Mouse (Mus musculus) lung, embryonic 14.5 days (tissue): Measurements from ENCODE around the gene Nbeal1. TPM values are rescaled to one million over a fixed set of nuclear protein-coding genes. Genes with fewer than 3 reads are reported as not detected.

Source experiments
- ATAC-seq: fragments of 200-750 bp; cut with Nextera tagmentation; 2 replicates; pipeline ENCODE4 v1.8.0; 2017; ENCODE audit warnings: mild to moderate bottlenecking, moderate TSS enrichment, moderate library complexity; ENCODE audit not compliant: insufficient read depth
- DNase-seq: peaks from one replicate; pipeline ENCODE4 v3.0.0-alpha.2; 2015
- H3K27ac ChIP-seq: fragments of 300-500 bp; sonication (generic); 2 replicates; pipeline ENCODE4 v1.5.1; 2014; ENCODE audit warnings: low read depth, mild to moderate bottlenecking, moderate library complexity
- H3K27me3 ChIP-seq: fragments of 300-500 bp; sonication (generic); 2 replicates; pipeline ENCODE4 v1.6.1; 2014; ENCODE audit warnings: low read length, control low read depth; ENCODE audit not compliant: insufficient read depth
- H3K36me3 ChIP-seq: fragments of 300-500 bp; sonication (generic); 2 replicates; pipeline ENCODE4 v1.6.1; 2014; ENCODE audit warnings: control low read depth; ENCODE audit not compliant: insufficient read depth
- H3K4me1 ChIP-seq: fragments of 300-500 bp; sonication (generic); 2 replicates; pipeline ENCODE4 v1.6.1; 2014; ENCODE audit warnings: antibody characterized with exemption, control low read depth; ENCODE audit not compliant: insufficient read depth
- H3K4me2 ChIP-seq: fragments of 300-500 bp; sonication (generic); 2 replicates; pipeline ENCODE4 v1.6.1; 2014; ENCODE audit warnings: mild to moderate bottlenecking
- H3K4me3 ChIP-seq: fragments of 300-500 bp; sonication (generic); 2 replicates; pipeline ENCODE4 v1.5.1; 2014; ENCODE audit warnings: low read depth, low read length
- H3K9ac ChIP-seq: fragments of 300-500 bp; sonication (generic); 2 replicates; pipeline ENCODE4 v1.6.1; 2014
- H3K9me3 ChIP-seq: fragments of 300-500 bp; sonication (generic); 2 replicates; pipeline ENCODE4 v1.6.1; 2016; ENCODE audit warnings: low read depth, low read length, control low read depth
- CTCF ChIP-seq: IDR thresholded peaks from 2 replicates; pipeline ENCODE4 v1.5.1; 2016; ENCODE audit warnings: antibody characterized with exemption, low read depth
- WGBS: fragments of 180-500 bp; shearing (Covaris S2); extraction: QIAGEN DNeasy Blood & Tissue Kit; methylation state at CpG from one replicate; pipeline ENCODE4 v1.1.7; 2014; 5-methylcytosine and 5-hydroxymethylcytosine counted together
- polyA plus RNA-seq: library from polyadenylated mRNA; unstranded; fragments of >200 nt; fragmentation: Nextera tagmentation; extraction: Ambion mirVana; gene quantifications from 2 replicates; pipeline ENCODE4 v1.2.1, GENCODE M21; 2014

Nbeal1 gene
- polyA plus RNA-seq, 1 experiment from 2014 or later = 13.6 TPM

DNA sequence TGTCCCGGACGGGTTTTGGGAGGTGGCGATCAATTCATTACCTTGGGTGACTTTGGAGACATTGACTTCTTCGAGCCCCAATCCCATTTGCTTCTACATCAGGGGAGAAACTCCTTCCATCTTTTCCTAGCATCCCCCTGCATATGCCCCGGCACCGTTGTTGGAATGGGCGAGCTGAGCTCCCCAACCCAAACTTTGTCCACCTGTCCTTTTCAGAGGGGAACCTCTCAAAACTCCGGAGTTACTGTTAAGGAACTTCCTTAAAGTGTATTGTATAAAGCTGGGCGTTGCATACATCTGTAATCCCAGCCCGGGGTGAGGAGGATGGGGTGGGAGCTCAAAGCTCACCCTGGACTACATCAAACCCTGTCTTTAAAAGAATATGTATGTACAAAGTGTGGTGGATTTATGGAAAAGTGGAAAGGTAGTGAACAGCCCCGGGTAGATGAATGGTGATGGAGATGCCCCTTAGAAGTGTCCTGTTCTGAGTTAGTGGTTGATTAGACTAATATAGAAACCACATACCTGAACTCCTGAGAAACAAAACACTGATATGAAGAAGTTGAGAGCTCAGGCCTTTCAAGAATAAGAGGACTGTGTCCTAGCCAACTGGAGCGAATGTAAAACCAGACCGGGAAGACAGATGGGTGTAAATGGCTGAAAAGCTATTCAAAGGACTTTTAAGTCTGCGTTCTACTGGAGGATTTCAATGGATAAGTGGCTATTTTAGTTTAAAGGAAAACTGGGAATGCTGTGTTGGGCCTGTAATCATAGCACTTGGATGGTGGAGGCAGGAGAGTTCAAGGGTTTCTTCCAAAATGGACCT, 163.4 kb downstream of the Nbeal1 start:
- ATAC-seq (peak; percentile 23), DNase-seq (peak; percentile 17)
- H3K9me3 ChIP-seq = no peaks in the 10 kb centered on the region
- TF ChIP-seq CTCF = no peak
- H3K36me3 ChIP-seq = 0 out of 2 replicates have a peak, but pooled peaks cover 5% of the 10 kb centered on the region
- H3K4me1 ChIP-seq = peaks cover 5% of the 10 kb centered on the region; the same call in 1 of the 2 replicates
- H3K9ac ChIP-seq = peak overlapping the region; percentile 67
- 11% methylated on average over 14 of the region's 14 CpGs for WGBS
- H3K4me3 ChIP-seq = peak overlapping the region; percentile 60
- H3K27me3 ChIP-seq = no peaks in the 10 kb centered on the region
- H3K27ac ChIP-seq = peak overlapping the region; percentile 95
- H3K4me2 ChIP-seq = peak overlapping the region; percentile 78

DNA sequence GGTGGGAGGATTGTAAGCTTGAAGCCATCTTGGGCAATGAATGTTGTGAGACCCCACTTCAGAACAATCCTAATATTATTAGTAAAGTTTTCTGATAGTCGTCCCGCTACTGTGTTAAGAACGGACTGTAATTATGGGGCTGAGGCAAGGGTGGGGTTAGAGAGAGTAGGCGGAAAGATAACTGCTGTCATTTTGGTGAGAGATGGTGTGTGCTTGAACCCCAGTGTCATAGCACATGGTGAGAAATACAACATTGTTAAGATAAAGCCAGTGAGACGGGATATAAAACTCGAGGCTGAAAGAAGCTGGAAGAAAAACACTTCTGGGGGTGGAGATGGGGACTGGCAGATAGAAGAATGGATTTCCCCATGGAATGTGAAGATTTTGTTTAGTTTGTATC, 164.3 kb downstream of the Nbeal1 start:
- ATAC-seq (no peak), DNase-seq (peak; percentile 50)
- no peaks in the 10 kb centered on the region for H3K27me3 ChIP-seq
- TF ChIP-seq CTCF = no peak
- peak overlapping the region; percentile 95; the same call in 1 of the 2 replicates for H3K27ac ChIP-seq
- H3K9me3 ChIP-seq = peaks cover 3% of the 10 kb centered on the region; the same call in 1 of the 2 replicates
- peak overlapping the region; percentile 78 for H3K4me2 ChIP-seq
- H3K4me1 ChIP-seq = peaks cover 5% of the 10 kb centered on the region; the same call in 1 of the 2 replicates
- peak overlapping the region; percentile 67; the same call in 1 of the 2 replicates for H3K9ac ChIP-seq
- no peaks in the 10 kb centered on the region for H3K36me3 ChIP-seq
- 34% methylated on average over 6 of the region's 6 CpGs for WGBS
- no peak overlapping the region for H3K4me3 ChIP-seq

DNA sequence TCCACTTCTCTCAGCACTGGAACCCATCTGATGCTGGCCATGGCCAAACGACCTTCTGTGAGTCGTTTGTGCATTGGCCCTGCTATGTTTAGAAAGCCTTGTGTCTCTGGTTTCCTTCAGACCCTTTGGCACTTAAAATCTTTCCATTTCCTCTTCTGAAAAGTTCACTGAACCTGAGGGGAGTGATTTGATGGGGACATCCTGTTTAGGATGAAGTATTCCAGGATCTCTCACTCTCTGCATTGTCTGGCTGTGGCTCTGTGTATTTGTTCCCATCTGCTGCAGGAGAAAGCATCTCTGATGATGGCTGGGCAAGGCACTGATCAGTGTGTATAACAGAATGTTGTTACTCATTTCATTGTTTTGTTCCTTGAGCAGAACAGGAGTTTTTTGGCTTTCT, 165.3 kb downstream of the Nbeal1 start:
- no peak for ATAC-seq
- Histone ChIP-seq H3K4me3 (no peak overlapping the region), H3K9ac (no peak overlapping the region), H3K27me3 (no peaks in the 10 kb centered on the region), H3K4me2 (no peak overlapping the region), H3K4me1 (peaks cover 5% of the 10 kb centered on the region; the same call in 1 of the 2 replicates), H3K27ac (0 out of 2 replicates have a peak overlapping the region, but pooled peaks have one; percentile 37), H3K36me3 (no peaks in the 10 kb centered on the region), H3K9me3 (peaks cover 8% of the 10 kb centered on the region; the same call in 1 of the 2 replicates)
- TF ChIP-seq CTCF = no peak
- 31% methylated on average over 2 of the region's 2 CpGs for WGBS
- peak; percentile 43 for DNase-seq

DNA sequence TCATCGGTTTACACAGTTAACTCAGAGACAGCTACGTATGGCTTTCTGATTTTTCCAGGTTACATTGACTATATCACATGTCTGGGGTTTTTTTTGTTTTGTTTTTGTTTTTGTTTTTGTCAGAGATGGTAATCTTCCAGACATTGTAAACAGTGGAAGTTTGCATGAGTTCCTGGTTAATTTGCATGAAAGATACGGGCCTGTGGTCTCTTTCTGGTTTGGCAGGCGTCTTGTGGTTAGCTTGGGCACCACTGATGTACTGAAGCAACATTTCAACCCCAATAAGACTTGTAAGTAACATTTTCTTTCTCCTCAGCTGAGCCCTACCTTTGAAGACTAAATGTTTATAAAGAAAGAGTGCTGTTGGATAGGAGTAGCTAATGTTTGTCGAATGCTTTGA, 172.4 kb downstream of the Nbeal1 start:
- 76% methylated on average over 5 of the region's 5 CpGs for WGBS
- Histone ChIP-seq H3K27ac (no peak overlapping the region), H3K4me1 (no peaks in the 10 kb centered on the region), H3K4me3 (no peak overlapping the region), H3K27me3 (no peaks in the 10 kb centered on the region), H3K36me3 (peaks cover 21% of the 10 kb centered on the region), H3K9ac (no peak overlapping the region), H3K4me2 (no peak overlapping the region), H3K9me3 (peaks cover 8% of the 10 kb centered on the region; the same call in 1 of the 2 replicates)
- TF ChIP-seq CTCF = no peak
- ATAC-seq = no peak
- no peak for DNase-seq

DNA sequence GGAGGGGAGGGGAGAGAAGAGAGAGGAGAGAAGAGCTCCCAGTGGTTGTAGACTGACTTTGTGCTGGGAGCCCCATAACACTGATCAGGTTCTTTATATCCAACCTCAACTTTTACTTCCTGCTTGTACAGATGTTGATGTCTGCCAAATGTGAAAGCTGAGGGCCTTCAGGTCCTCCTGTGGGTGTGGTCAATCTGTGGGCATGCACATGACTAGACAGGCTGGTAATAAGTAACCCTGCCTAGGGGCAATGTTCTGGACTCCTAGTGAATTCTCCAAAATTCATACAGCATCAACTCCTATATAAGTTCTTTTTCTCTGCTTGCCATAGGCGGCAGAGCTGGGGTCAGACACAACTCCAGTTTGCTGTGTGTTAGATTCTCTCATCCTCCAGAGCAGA, 181.2 kb downstream of the Nbeal1 start:
- H3K36me3 ChIP-seq = peaks cover 26% of the 10 kb centered on the region
- no peaks in the 10 kb centered on the region for H3K4me1 ChIP-seq
- DNase-seq (no peak), ATAC-seq (no peak)
- H3K27me3 ChIP-seq = no peaks in the 10 kb centered on the region
- 91% methylated on average over 1 of the region's 1 CpGs for WGBS
- no peaks in the 10 kb centered on the region for H3K9me3 ChIP-seq
- no peak for TF ChIP-seq CTCF
- no peak overlapping the region for H3K4me2 ChIP-seq
- H3K4me3 ChIP-seq = no peak overlapping the region
- H3K27ac ChIP-seq = no peak overlapping the region
- H3K9ac ChIP-seq = no peak overlapping the region

DNA sequence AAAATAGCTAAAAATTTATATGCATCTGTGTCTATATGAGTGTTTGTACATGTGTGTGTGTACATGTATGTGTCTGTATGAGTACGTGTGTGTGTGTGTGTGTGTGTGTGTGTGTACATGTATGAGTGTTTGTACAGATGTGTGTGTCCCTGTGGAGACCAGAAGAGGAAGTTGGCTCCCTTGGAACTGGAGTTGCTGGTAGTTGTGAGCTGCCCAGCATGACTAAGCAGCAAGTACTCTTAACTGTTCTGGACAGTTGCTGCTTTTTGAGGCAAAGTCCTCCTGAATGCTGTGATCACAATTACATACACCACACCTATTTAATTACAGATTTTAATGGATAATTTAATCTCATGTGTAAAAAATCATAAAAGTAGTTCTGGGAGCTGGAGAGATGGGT, 196.2 kb downstream of the Nbeal1 start:
- H3K4me2 ChIP-seq = no peak overlapping the region
- H3K9ac ChIP-seq = no peak overlapping the region
- no peak for DNase-seq
- no peak overlapping the region for H3K27ac ChIP-seq
- ATAC-seq = no peak
- H3K27me3 ChIP-seq = no peaks in the 10 kb centered on the region
- no peaks in the 10 kb centered on the region for H3K9me3 ChIP-seq
- peaks cover 50% of the 10 kb centered on the region for H3K36me3 ChIP-seq
- no peak for TF ChIP-seq CTCF
- H3K4me1 ChIP-seq = no peaks in the 10 kb centered on the region
- H3K4me3 ChIP-seq = no peak overlapping the region
- WGBS = 88% methylated on average over 1 of the region's 1 CpGs

DNA sequence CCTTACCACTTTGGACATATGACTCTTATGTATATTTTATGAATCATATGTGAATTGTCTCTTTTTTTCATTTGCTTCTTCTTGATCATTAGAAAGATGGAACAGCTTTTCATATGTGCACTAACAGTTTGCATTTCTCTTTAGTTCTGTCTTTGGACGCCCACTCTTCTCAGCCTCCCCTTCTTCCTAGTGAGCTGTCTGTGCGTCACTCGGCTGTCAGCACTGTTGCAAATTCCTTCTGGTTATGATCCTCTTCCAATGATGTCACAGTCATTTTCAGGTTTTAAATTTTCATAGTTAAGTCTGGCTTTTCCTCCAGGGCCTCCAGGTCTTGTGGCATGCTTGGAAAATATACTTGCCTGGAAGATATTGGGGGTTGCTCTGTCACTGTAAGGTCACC, 201.5 kb downstream of the Nbeal1 start:
- Histone ChIP-seq H3K4me1 (no peaks in the 10 kb centered on the region), H3K4me2 (no peak overlapping the region), H3K27me3 (no peaks in the 10 kb centered on the region), H3K27ac (no peak overlapping the region), H3K4me3 (no peak overlapping the region), H3K9me3 (no peaks in the 10 kb centered on the region), H3K9ac (no peak overlapping the region), H3K36me3 (peaks cover 33% of the 10 kb centered on the region)
- DNase-seq (no peak), ATAC-seq (no peak)
- WGBS = 92% methylated on average over 3 of the region's 3 CpGs
- no peak for TF ChIP-seq CTCF

Other genes with a start within 250 kb of the Nbeal1 start
- gene Ica1l, start 137.4 kb upstream of the Nbeal1 start, polyA plus RNA-seq = 0.57 and 0.91 TPM in 2 replicates
- gene Carf, start 82.4 kb upstream of the Nbeal1 start, polyA plus RNA-seq = 5.7 and 5.9 TPM in 2 replicates
- 48.6 and 52.6 TPM in 2 replicates for gene Wdr12, start 82.0 kb upstream of the Nbeal1 start, polyA plus RNA-seq
- 22.3 and 22.6 TPM in 2 replicates for gene Cyp20a1, start 162.7 kb downstream of the Nbeal1 start, polyA plus RNA-seq
- 29.0 and 32.6 TPM in 2 replicates for gene Abi2, start 229.0 kb downstream of the Nbeal1 start, polyA plus RNA-seq